Mouse (Mus musculus) liver, adult 2 months (tissue): Measurements from ENCODE around the gene Bex2. TPM values are rescaled to one million over a fixed set of nuclear protein-coding genes. Genes with fewer than 3 reads are reported as not detected.
A peak's percentile ranks its signal among the peaks of the same experiment; 100 is the strongest.
"Not testable (repeated sequence)": the region's sequence is repeated elsewhere in the genome, so short reads cannot be mapped to it uniquely, and the experiment has no call there.

Experiments used
- DNase-seq: peaks from one replicate; pipeline ENCODE4 v3.0.0-alpha.2; 2011; ENCODE audit warnings: low read depth, low spot score; ENCODE audit errors: extremely low read depth
- H3K27ac ChIP-seq: fragments of 200-500 bp; replicated peaks from 2 replicates; pipeline ENCODE4 v1.5.1; 2012; ENCODE audit warnings: low read depth, mild to moderate bottlenecking, control low read depth, inconsistent platforms, low read length; ENCODE audit not compliant: insufficient read depth
- H3K27me3 ChIP-seq: fragments of 200-500 bp; 2 replicates; pipeline ENCODE4 v1.6.1; 2012; ENCODE audit warnings: mild to moderate bottlenecking, moderate library complexity, low read length, inconsistent platforms; ENCODE audit not compliant: control insufficient read depth, insufficient read depth
- H3K36me3 ChIP-seq: fragments of 200-500 bp; 2 replicates; pipeline ENCODE4 v1.6.1; 2012; ENCODE audit warnings: low read length, inconsistent platforms; ENCODE audit not compliant: control insufficient read depth, insufficient read depth
- H3K4me1 ChIP-seq: fragments of 200-500 bp; 2 replicates; pipeline ENCODE4 v1.6.1; 2011; ENCODE audit warnings: low read length; ENCODE audit not compliant: control insufficient read depth, insufficient read depth
- H3K4me3 ChIP-seq: fragments of 200-500 bp; 2 replicates; pipeline ENCODE4 v1.5.1; 2011; ENCODE audit warnings: low read depth, mild to moderate bottlenecking, control low read depth, low read length, moderate library complexity; ENCODE audit not compliant: insufficient read depth
- H3K79me2 ChIP-seq: fragments of 200-500 bp; 2 replicates; pipeline ENCODE4 v1.6.1; 2012; ENCODE audit warnings: inconsistent platforms, mild to moderate bottlenecking, low read length, moderate library complexity; ENCODE audit not compliant: control insufficient read depth, insufficient read depth
- H3K9ac ChIP-seq: fragments of 200-500 bp; 2 replicates; pipeline ENCODE4 v1.6.1; 2012; ENCODE audit warnings: low read depth, mild to moderate bottlenecking, control low read depth, inconsistent platforms, low read length
- CTCF ChIP-seq: fragments of 200-500 bp; IDR thresholded peaks from 2 replicates; pipeline ENCODE4 v1.5.1; 2011; ENCODE audit warnings: low read depth, low read length, control low read depth
- POLR2A ChIP-seq: fragments of 200-500 bp; IDR thresholded peaks from 2 replicates; pipeline ENCODE4 v1.6.1; 2011; ENCODE audit warnings: low read length, control low read depth; ENCODE audit not compliant: insufficient read depth; ENCODE audit errors: extremely low read depth
- WGBS: fragments of 180-500 bp; shearing (Covaris S2); methylation state at CpG from one replicate; pipeline ENCODE4 v1.1.7; 2018; 5-methylcytosine and 5-hydroxymethylcytosine counted together
- polyA plus RNA-seq: library from polyadenylated mRNA; depleted of rRNA; stranded (reverse); fragments of >200 nt; gene quantifications from 2 replicates; pipeline ENCODE4 v1.2.3, GENCODE M21; 2012; rRNA removed
- total RNA-seq: library from RNA; depleted of rRNA; stranded (reverse); fragments of >200 nt; gene quantifications from 2 replicates; pipeline ENCODE4 v1.2.3, GENCODE M21; 2014; rRNA removed

Bex2 gene
- total RNA-seq (0.40 TPM in 1 of 2 replicates, not detected in the other), polyA plus RNA-seq (0.13 TPM in 1 of 2 replicates, not detected in the other)

GRCm38 (mm10) chrX:136068020-136068419 lies at the start of gene Bex2:
Gene Bex2, minus strand, starts transcription at chrX:136068236.
- not testable (repeated sequence) for DNase-seq, H3K4me3 ChIP-seq, H3K36me3 ChIP-seq, H3K4me1 ChIP-seq, H3K27ac ChIP-seq, H3K27me3 ChIP-seq, H3K79me2 ChIP-seq, H3K9ac ChIP-seq
- 4% methylated on average over 3 of the region's 32 CpGs for WGBS

GRCm38 (mm10) chrX:136115419-136115961 lies 47.5 kb upstream of the Bex2 start:
- H3K27ac ChIP-seq, result no peak overlapping the region
- H3K36me3 ChIP-seq, result no peaks in the 10 kb centered on the region
- 7% methylated on average over 23 of the region's 23 CpGs for WGBS
- peaks cover 2% of the 10 kb centered on the region; the same call in 1 of the 2 replicates for H3K27me3 ChIP-seq
- H3K9ac ChIP-seq, result no peak overlapping the region
- H3K4me1 ChIP-seq, result no peaks in the 10 kb centered on the region
- H3K4me3 ChIP-seq, result no peak overlapping the region
- DNase-seq, result no peak
- H3K79me2 ChIP-seq, result no peaks in the 10 kb centered on the region
- no peak for TF ChIP-seq POLR2A
- TF ChIP-seq CTCF, result no peak

DNA sequence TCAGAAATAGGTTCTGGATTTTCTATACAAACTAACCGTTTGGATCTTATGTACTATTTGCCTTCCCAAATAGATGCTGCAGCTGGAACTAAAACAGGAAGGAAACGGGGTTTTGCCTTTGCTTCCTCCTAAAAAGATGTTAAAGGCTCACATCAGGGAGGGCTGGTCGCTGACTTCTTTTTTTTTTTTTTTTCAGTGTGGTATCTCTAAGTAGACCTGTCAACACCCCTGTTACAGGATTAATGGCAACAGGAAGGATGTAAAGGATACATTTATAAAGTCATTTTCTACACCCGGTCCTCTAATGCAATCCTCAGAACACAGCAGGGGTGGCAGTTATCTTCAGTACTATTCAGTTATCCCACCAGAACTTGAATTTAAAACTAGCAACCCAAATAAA lies 47.0 kb upstream of the Bex2 start:
- WGBS, result 32% methylated on average over 4 of the region's 4 CpGs
- H3K27me3 ChIP-seq, result peaks cover 2% of the 10 kb centered on the region; the same call in 1 of the 2 replicates

GRCm38 (mm10) chrX:136107942-136108341 lies 39.9 kb upstream of the Bex2 start:
- Histone ChIP-seq H3K36me3 (no peaks in the 10 kb centered on the region), H3K27ac (no peak overlapping the region), H3K27me3 (no peaks in the 10 kb centered on the region), H3K9ac (no peak overlapping the region), H3K4me3 (no peak overlapping the region), H3K79me2 (no peaks in the 10 kb centered on the region), H3K4me1 (no peaks in the 10 kb centered on the region)
- WGBS, result 23% methylated on average over 6 of the region's 6 CpGs
- peak; percentile 32 for DNase-seq
- TF ChIP-seq POLR2A (no peak), CTCF (peak; percentile 35; the same call in 1 of the 2 replicates)

More for the DNA sequence above, 47.0 kb upstream of the Bex2 start:
- H3K27ac ChIP-seq, result no peak overlapping the region
- H3K36me3 ChIP-seq, result no peaks in the 10 kb centered on the region
- TF ChIP-seq CTCF (no peak), POLR2A (no peak)
- no peaks in the 10 kb centered on the region for H3K4me1 ChIP-seq
- no peak overlapping the region for H3K9ac ChIP-seq
- no peak overlapping the region for H3K4me3 ChIP-seq
- DNase-seq, result no peak
- H3K79me2 ChIP-seq, result no peaks in the 10 kb centered on the region

GRCm38 (mm10) chrX:136104724-136105088 lies 36.7 kb upstream of the Bex2 start:
- no peak overlapping the region for H3K4me3 ChIP-seq
- H3K27me3 ChIP-seq, result no peaks in the 10 kb centered on the region
- no peaks in the 10 kb centered on the region for H3K4me1 ChIP-seq
- TF ChIP-seq POLR2A (no peak), CTCF (no peak)
- H3K36me3 ChIP-seq, result no peaks in the 10 kb centered on the region
- DNase-seq, result no peak
- H3K9ac ChIP-seq, result no peak overlapping the region
- H3K27ac ChIP-seq, result no peak overlapping the region
- H3K79me2 ChIP-seq, result no peaks in the 10 kb centered on the region
- WGBS, result 82% methylated on average over 3 of the region's 3 CpGs

- no peaks in the 10 kb centered on the region for H3K27me3 ChIP-seq
- no peaks in the 10 kb centered on the region for H3K36me3 ChIP-seq
- TF ChIP-seq CTCF, result no peak
- no peak for TF ChIP-seq POLR2A
- no peaks in the 10 kb centered on the region for H3K79me2 ChIP-seq
- no peak overlapping the region for H3K4me3 ChIP-seq
- no peak for DNase-seq
- H3K9ac ChIP-seq, result no peak overlapping the region
- 85% methylated on average over 4 of the region's 4 CpGs for WGBS
- no peaks in the 10 kb centered on the region for H3K4me1 ChIP-seq
- H3K27ac ChIP-seq, result no peak overlapping the region
Measured at GRCm38 (mm10) chrX:136104046-136104723, 36.1 kb upstream of the Bex2 start.
